Mouse (Mus musculus) ES-E14 (cell line): ENCODE data around the gene Brf1.

Experiments used
- CHD2 ChIP-seq: IDR thresholded peaks from 2 replicates; pipeline ENCODE4 v1.6.1; 2014; ENCODE audit warnings: mild to moderate bottlenecking, low read depth, low read length, inconsistent platforms
- HCFC1 ChIP-seq: IDR thresholded peaks from 2 replicates; pipeline ENCODE4 v1.6.1; 2012; ENCODE audit warnings: low read length, inconsistent platforms, borderline replicate concordance; ENCODE audit not compliant: insufficient read depth
- MAFK ChIP-seq: IDR thresholded peaks from 2 replicates; pipeline ENCODE4 v1.6.1; 2014; ENCODE audit warnings: mild to moderate bottlenecking, low read depth, low read length, inconsistent platforms; ENCODE audit not compliant: insufficient read depth
- ZC3H11A ChIP-seq: IDR thresholded peaks from 2 replicates; pipeline ENCODE4 v1.6.1; 2012; ENCODE audit warnings: low read depth, mild to moderate bottlenecking, inconsistent platforms, low read length, borderline replicate concordance
- ZNF384 ChIP-seq: IDR thresholded peaks from 2 replicates; pipeline ENCODE4 v1.6.1; 2012; ENCODE audit warnings: low read depth, low read length, inconsistent platforms

- TF ChIP-seq ZNF384 (no peak), MAFK (no peak), HCFC1 (no peak), ZC3H11A (no peak), CHD2 (no peak)
Observed at GRCm38 (mm10) chr12:113031441-113031840, 30.9 kb upstream of the Brf1 start.
